27 mouse cellular contexts compared by ENCODE assay signal in the genomic region with DNA sequence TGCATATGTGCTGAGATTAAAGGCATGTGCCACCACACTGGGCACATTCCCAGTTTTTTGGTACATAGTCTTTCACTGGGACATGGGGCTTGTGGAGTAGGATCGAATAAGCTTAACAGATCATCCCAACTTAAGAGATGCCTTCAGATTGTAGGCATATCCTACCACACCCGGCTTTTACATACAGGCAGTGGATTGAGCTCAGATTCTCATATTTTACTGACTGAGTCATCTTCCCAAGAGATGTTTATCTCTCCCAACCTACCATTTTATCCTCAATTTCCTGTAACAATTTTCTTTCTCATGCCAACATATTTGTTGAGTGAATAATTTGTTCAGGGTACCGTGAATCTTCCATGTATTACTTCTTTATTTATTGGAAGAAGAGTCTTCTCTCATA. TPM values are rescaled to one million over a fixed set of nuclear protein-coding genes. Genes with fewer than 3 reads are reported as not detected.
"Had no signal": no experiment of that assay in that cellular context is flagged by ENCODE, and none has a peak within 500 bp of the region (broad histone marks: within the 10 kb centered on the region; RNA-seq: fewer than 3 reads in every experiment).

No protein-coding gene starts in this region.

- H3K36me3 ChIP-seq: heart, embryonic 10.5 days; heart, embryonic 12.5 days; hindbrain, embryonic 10.5 days; hindbrain, embryonic 12.5 days; intestine, embryonic 15.5 days; kidney, embryonic 15.5 days; limb, embryonic 13.5 days; limb, embryonic 15.5 days; liver, embryonic 12.5 days had no signal

- H3K4me2 ChIP-seq: heart, embryonic 12.5 days; hindbrain, embryonic 12.5 days; hindbrain, embryonic 14.5 days; intestine, embryonic 15.5 days; kidney, embryonic 15.5 days; limb, embryonic 13.5 days; limb, embryonic 15.5 days; liver, embryonic 12.5 days had no signal

- H3K27me3 ChIP-seq: heart, embryonic 12.5 days; hindbrain, embryonic 12.5 days; intestine, embryonic 15.5 days; kidney, embryonic 15.5 days; limb, embryonic 13.5 days; limb, embryonic 15.5 days; liver, embryonic 12.5 days had no signal

- DNase-seq: gastrocnemius, adult 2 months; gastrocnemius, postnatal 10 days; gastrocnemius, postnatal 25 days; heart, adult 18-20 months; heart, postnatal 10 days; heart, postnatal 4 days; kidney, adult 2 months; kidney, adult 9 months; kidney, postnatal 14 days; kidney, postnatal 36 days; layer of hippocampus, adult 9-11 months had no signal

- ATAC-seq: hindbrain, embryonic 16.5 days; inflammation-experienced regulatory T-cells, adult 6 months; intestine, embryonic 15.5 days; intestine, postnatal 0 days; liver, embryonic 12.5 days had no signal

- H3K4me3 ChIP-seq: gastrocnemius, adult 2 months; heart, embryonic 10.5 days; heart, embryonic 12.5 days; hindbrain, embryonic 10.5 days; hindbrain, embryonic 12.5 days; intestine, embryonic 15.5 days; kidney, embryonic 15.5 days; left cerebral cortex, adult 2 months; limb, embryonic 13.5 days; limb, embryonic 15.5 days; liver, embryonic 12.5 days had no signal

RNA-seq across cellular contexts. Expression of a gene that starts 32.9 kb away (rescaled TPM):
- total RNA-seq: granulocyte monocyte progenitor cell, adult 5-6 weeks; liver, adult 2 months had no signal
